Mouse (Mus musculus) neural tube, embryonic 11.5 days (tissue): Measurements from ENCODE around the gene Slc12a8. TPM values are rescaled to one million over a fixed set of nuclear protein-coding genes. Genes with fewer than 3 reads are reported as not detected.

ENCODE experiments used
- ATAC-seq: fragments of 200-750 bp; cut with Nextera tagmentation; 2 replicates; pipeline ENCODE4 v1.8.0; 2017; ENCODE audit warnings: moderate number of reproducible peaks, mild to moderate bottlenecking, moderate TSS enrichment, moderate library complexity; ENCODE audit not compliant: insufficient read depth, low FRiP score, low TSS enrichment
- DNase-seq: peaks from one replicate; pipeline ENCODE4 v3.0.0-alpha.2; 2015; ENCODE audit warnings: low spot score
- H3K27ac ChIP-seq: fragments of 300-500 bp; sonication (generic); 2 replicates; pipeline ENCODE4 v1.5.1; 2014; ENCODE audit warnings: low read depth, mild to moderate bottlenecking, low read length
- H3K27me3 ChIP-seq: fragments of 300-500 bp; sonication (generic); 2 replicates; pipeline ENCODE4 v1.6.1; 2014; ENCODE audit warnings: mild to moderate bottlenecking, low read length, mixed read lengths; ENCODE audit not compliant: control insufficient read depth, insufficient read depth
- H3K36me3 ChIP-seq: fragments of 300-500 bp; sonication (generic); 2 replicates; pipeline ENCODE4 v1.6.1; 2014; ENCODE audit warnings: mild to moderate bottlenecking, low read length, moderate library complexity, mixed read lengths; ENCODE audit not compliant: control insufficient read depth, insufficient read depth
- H3K4me1 ChIP-seq: fragments of 300-500 bp; sonication (generic); 2 replicates; pipeline ENCODE4 v1.6.1; 2014; ENCODE audit warnings: low read length, mixed read lengths; ENCODE audit not compliant: control insufficient read depth, insufficient read depth
- H3K4me2 ChIP-seq: fragments of 300-500 bp; sonication (generic); 2 replicates; pipeline ENCODE4 v1.6.1; 2014; ENCODE audit warnings: low read depth, mild to moderate bottlenecking, moderate library complexity
- H3K4me3 ChIP-seq: fragments of 300-500 bp; sonication (generic); 2 replicates; pipeline ENCODE4 v1.5.1; 2014; ENCODE audit warnings: low read depth, low read length
- H3K9ac ChIP-seq: fragments of 300-500 bp; sonication (generic); 2 replicates; pipeline ENCODE4 v1.6.1; 2014; ENCODE audit warnings: mild to moderate bottlenecking, low read length
- H3K9me3 ChIP-seq: fragments of 300-500 bp; sonication (generic); 2 replicates; pipeline ENCODE4 v1.6.1; 2016; ENCODE audit warnings: low read length; ENCODE audit not compliant: control insufficient read depth
- WGBS: fragments of 180-500 bp; shearing (Covaris S2); extraction: QIAGEN DNeasy Blood & Tissue Kit; methylation state at CpG from one replicate; pipeline ENCODE4 v1.1.7; 2014; 5-methylcytosine and 5-hydroxymethylcytosine counted together
- polyA plus RNA-seq: library from polyadenylated mRNA; unstranded; fragments of >200 nt; fragmentation: Nextera tagmentation; extraction: Ambion mirVana; gene quantifications from 2 replicates; pipeline ENCODE4 v1.2.1, GENCODE M21; 2014

Slc12a8 gene
- polyA plus RNA-seq, 1 experiment from 2014 or later = 0.78 TPM

DNA sequence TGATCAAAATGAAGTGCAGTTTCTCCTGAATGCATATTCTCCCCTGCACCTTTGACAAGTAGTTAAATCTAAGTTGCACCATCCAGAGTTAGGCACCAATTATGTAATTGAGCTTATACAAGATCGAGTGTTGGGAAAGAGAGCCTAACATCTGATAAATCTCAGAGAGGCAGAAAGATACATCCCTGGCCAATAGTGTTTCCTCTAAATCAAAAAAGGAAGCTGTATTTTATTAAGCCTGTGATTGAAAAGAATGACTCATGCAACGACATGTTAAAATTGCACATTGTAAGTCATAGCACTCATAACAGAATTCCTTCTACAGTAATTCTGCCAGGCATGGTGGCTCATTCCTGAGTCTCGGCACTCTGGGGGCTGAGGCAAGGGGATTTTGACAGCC lies 124.7 kb downstream of the Slc12a8 start:
- no peaks in the 10 kb centered on the region for H3K4me1 ChIP-seq
- WGBS = 85% methylated on average over 3 of the region's 3 CpGs
- H3K9me3 ChIP-seq = 0 out of 2 replicates have a peak, but pooled peaks cover 1% of the 10 kb centered on the region
- DNase-seq (no peak), ATAC-seq (no peak)
- no peak overlapping the region for H3K27ac ChIP-seq
- H3K27me3 ChIP-seq = no peaks in the 10 kb centered on the region
- no peaks in the 10 kb centered on the region for H3K36me3 ChIP-seq
- H3K4me3 ChIP-seq = no peak overlapping the region
- no peak overlapping the region for H3K4me2 ChIP-seq
- H3K9ac ChIP-seq = no peak overlapping the region

DNA sequence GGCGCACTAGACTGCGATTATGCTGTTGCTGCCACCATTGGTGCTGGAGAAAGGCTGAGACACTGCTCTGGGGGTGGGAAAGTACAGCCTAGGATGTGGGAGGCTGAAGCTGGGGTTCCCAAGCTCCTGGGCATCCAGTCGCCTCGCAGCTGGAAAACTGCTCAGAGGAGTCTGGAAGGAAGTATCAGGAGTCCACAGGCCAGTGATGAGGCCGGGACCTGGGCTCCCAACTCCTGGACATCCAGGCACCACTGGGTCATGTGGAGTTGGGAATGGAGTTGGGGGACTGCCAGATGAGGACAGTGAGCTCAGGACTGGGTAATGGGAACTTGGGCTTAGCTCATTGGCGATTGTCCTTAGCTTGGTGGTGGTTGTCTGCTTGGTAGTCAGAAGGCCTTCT lies 136.0 kb downstream of the Slc12a8 start:
- 89% methylated on average over 6 of the region's 6 CpGs for WGBS
- DNase-seq = no peak

DNA sequence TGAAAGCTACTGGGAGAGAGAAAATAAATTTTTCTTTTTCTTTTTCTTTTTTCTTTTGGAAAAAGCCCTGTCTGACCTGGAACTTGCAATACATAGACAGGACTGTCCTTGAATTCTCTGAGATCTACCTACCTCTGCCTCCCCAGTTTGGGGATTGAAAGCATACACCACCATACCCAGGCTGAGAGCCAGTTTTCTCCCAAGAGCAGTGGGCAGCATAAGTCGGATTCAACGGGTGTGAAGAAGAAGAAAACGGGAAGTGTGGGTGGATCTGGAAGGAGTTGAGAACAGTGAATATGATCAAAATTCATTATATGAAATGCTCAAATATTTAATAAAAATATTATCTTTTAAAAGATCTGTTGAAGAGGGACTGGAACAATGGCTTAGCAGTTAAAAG lies 138.3 kb downstream of the Slc12a8 start:
- 98% methylated on average over 3 of the region's 3 CpGs for WGBS
- ATAC-seq = no peak
- no peak overlapping the region for H3K27ac ChIP-seq

More for the DNA sequence above, 136.0 kb downstream of the Slc12a8 start:
- H3K9me3 ChIP-seq = no peaks in the 10 kb centered on the region
- H3K27ac ChIP-seq = no peak overlapping the region
- H3K4me1 ChIP-seq = no peaks in the 10 kb centered on the region
- H3K36me3 ChIP-seq = no peaks in the 10 kb centered on the region
- no peak overlapping the region for H3K9ac ChIP-seq
- no peak overlapping the region for H3K4me3 ChIP-seq
- H3K27me3 ChIP-seq = no peaks in the 10 kb centered on the region
- H3K4me2 ChIP-seq = no peak overlapping the region
- ATAC-seq = no peak

DNA sequence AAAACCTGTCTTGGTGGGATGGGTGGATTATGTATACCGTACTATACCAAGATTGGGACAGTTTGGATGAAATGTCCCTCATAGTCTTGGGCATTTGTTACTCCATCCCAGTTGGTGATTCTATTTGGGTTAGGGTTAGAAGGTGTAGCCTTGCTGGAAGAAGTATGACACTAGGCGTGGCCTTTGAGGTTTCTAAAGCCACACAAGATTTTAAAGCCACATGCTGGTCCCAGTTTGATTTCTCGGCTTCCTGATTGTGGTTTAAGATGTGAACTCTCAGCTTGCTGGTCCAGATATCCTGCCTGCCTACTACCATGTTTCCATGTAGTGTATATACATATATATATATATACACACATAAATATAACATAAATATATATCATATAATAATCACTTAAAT lies 140.1 kb downstream of the Slc12a8 start:
- Histone ChIP-seq H3K4me2 (no peak overlapping the region), H3K9ac (no peak overlapping the region), H3K27me3 (no peaks in the 10 kb centered on the region), H3K27ac (no peak overlapping the region), H3K4me3 (no peak overlapping the region), H3K36me3 (no peaks in the 10 kb centered on the region), H3K9me3 (no peaks in the 10 kb centered on the region), H3K4me1 (no peaks in the 10 kb centered on the region)
- ATAC-seq (no peak), DNase-seq (no peak)
- WGBS = 88% methylated on average over 3 of the region's 3 CpGs

More for the DNA sequence above, 138.3 kb downstream of the Slc12a8 start:
- H3K36me3 ChIP-seq = no peaks in the 10 kb centered on the region
- H3K4me3 ChIP-seq = no peak overlapping the region
- no peaks in the 10 kb centered on the region for H3K4me1 ChIP-seq
- H3K27me3 ChIP-seq = no peaks in the 10 kb centered on the region
- no peaks in the 10 kb centered on the region for H3K9me3 ChIP-seq
- no peak overlapping the region for H3K4me2 ChIP-seq
- H3K9ac ChIP-seq = no peak overlapping the region
- DNase-seq = no peak

DNA sequence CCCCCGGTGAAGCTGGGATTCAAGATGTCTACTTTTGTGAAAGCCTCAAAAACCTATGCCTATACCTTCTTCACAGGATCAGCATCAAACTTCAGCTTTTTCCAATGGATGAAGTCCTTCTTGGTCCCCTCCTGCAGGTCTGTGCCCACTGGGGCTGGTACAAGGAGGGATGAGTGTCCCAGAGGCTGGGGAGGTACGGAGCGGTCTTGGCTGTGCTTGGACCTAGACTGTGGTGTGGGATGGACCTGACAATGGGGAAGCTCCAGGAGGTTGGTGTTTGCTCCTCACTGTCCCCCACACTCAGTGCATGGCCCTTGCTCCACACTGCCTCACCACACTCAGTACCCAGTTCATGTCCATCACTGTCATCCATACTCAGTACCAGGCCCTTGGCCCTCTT lies 141.0 kb downstream of the Slc12a8 start:
- DNase-seq = no peak
- no peak for ATAC-seq
- WGBS = 96% methylated on average over 3 of the region's 3 CpGs

DNA sequence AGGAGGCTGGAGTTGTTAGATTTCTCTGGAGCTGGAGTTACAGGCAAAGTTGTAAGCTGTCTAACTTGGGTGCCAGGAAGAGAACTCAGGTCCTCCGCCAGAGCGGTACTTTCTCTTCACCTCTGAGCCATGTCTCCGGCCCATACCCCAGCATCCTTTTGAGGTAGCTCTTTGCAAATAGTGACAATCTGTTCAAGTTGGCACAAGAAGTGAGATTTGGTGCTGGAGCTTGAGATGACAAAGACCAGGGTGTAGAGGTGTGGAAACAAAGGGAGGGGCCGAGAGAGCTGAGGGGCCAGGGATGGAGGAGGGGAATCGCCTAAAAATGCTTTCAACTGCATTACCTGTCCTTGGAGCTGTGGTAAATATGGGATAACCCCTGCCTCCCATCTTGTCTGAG lies 142.4 kb downstream of the Slc12a8 start:
- H3K4me1 ChIP-seq = no peaks in the 10 kb centered on the region

More for the DNA sequence above, 141.0 kb downstream of the Slc12a8 start:
- Histone ChIP-seq H3K9me3 (no peaks in the 10 kb centered on the region), H3K9ac (no peak overlapping the region), H3K36me3 (no peaks in the 10 kb centered on the region), H3K4me1 (no peaks in the 10 kb centered on the region), H3K27me3 (no peaks in the 10 kb centered on the region), H3K27ac (no peak overlapping the region), H3K4me2 (no peak overlapping the region), H3K4me3 (no peak overlapping the region)

DNA sequence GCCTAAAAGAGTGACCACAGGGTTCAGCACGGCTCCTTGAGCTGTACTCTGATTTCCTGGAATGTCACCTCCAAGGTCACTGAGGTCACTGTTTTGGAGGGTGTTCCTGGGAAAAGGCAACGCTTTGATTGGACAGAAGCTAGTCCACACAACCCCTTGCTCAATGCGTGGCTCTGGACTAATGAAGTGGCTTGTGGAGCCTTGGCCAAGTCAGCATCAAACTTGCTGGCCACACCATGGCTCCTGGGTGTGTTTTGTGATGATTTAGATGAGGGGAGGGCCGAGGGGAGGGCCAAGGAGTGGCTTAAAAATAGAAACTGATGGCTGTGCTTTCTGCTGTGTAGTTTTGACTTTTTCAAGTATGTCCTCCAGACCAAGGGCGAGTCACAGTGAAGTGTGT lies 143.0 kb downstream of the Slc12a8 start:
- H3K9ac ChIP-seq = no peak overlapping the region
- no peak overlapping the region for H3K4me2 ChIP-seq
- H3K4me1 ChIP-seq = no peaks in the 10 kb centered on the region
- no peaks in the 10 kb centered on the region for H3K36me3 ChIP-seq
- H3K27ac ChIP-seq = no peak overlapping the region
- ATAC-seq (no peak), DNase-seq (no peak)
- no peaks in the 10 kb centered on the region for H3K27me3 ChIP-seq
- H3K9me3 ChIP-seq = no peaks in the 10 kb centered on the region
- WGBS = 72% methylated on average over 5 of the region's 5 CpGs
- no peak overlapping the region for H3K4me3 ChIP-seq

More for the DNA sequence above, 142.4 kb downstream of the Slc12a8 start:
- ATAC-seq (no peak), DNase-seq (no peak)
- Histone ChIP-seq H3K9me3 (no peaks in the 10 kb centered on the region), H3K36me3 (no peaks in the 10 kb centered on the region), H3K27me3 (no peaks in the 10 kb centered on the region), H3K27ac (no peak overlapping the region), H3K9ac (no peak overlapping the region), H3K4me2 (no peak overlapping the region), H3K4me3 (no peak overlapping the region)
- WGBS = 85% methylated on average over 5 of the region's 5 CpGs

DNA sequence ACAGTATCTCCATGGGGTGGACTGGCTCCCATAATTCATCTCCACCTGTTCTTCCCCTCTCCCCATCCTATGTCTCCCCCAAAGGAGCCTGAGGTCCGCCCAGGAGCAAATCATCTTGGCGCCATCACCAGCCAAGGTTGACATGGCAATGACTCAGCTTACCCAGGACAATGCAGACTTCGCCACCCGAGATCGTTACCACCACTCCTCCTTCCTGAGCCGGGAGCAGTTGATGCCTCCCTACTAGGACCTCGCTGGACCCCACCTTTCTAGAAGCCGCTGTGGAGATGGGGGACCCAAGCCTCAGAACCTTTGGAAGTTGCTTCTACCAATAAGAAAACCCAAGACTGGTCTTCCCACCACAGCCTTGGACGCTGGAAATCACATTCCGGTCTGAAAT lies 145.7 kb downstream of the Slc12a8 start:
- Histone ChIP-seq H3K9me3 (no peaks in the 10 kb centered on the region), H3K9ac (no peak overlapping the region), H3K4me1 (no peaks in the 10 kb centered on the region), H3K27me3 (no peaks in the 10 kb centered on the region), H3K4me2 (no peak overlapping the region), H3K36me3 (no peaks in the 10 kb centered on the region), H3K27ac (no peak overlapping the region), H3K4me3 (no peak overlapping the region)
- 95% methylated on average over 10 of the region's 10 CpGs for WGBS
- DNase-seq = no peak
- no peak for ATAC-seq

DNA sequence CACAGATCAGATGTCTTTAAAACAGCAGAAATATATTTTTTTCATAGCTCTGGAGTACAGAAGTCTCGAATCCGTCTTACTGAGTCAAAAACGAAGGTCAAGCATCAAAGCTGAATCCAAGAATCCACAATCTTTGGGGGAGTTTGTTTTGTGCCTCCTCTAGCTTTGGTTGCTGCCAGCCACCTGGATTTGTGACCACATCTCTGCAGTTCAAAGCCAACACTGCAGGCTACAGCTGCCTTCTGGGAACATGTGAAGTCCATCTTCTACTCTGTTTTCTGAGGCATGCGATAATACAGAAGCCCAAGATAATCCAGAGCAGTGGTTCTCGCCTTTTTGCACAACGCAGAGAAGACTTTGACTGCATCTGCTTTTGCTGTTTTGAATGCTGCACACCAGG lies 149.1 kb downstream of the Slc12a8 start:
- ATAC-seq (no peak), DNase-seq (no peak)
- 90% methylated on average over 6 of the region's 6 CpGs for WGBS

More for the DNA sequence above, 149.1 kb downstream of the Slc12a8 start:
- H3K4me3 ChIP-seq = no peak overlapping the region
- no peak overlapping the region for H3K9ac ChIP-seq
- H3K9me3 ChIP-seq = no peaks in the 10 kb centered on the region
- H3K36me3 ChIP-seq = no peaks in the 10 kb centered on the region
- H3K4me1 ChIP-seq = no peaks in the 10 kb centered on the region
- no peak overlapping the region for H3K4me2 ChIP-seq
- no peak overlapping the region for H3K27ac ChIP-seq
- H3K27me3 ChIP-seq = no peaks in the 10 kb centered on the region
